ENCODE assay signal across 10 mouse cellular contexts in genomic region chrX:97069816-97070215, GRCm38 (mm10). TPM values are rescaled to one million over a fixed set of nuclear protein-coding genes. Genes with fewer than 3 reads are reported as not detected.
DNase-seq lines count a peak whose midpoint lies in the region; ATAC-seq lines count a peak whose summit lies in the region.
"Had no signal": no experiment of that assay in that cellular context is flagged by ENCODE, and none has a peak within 500 bp of the region (broad histone marks: within the 10 kb centered on the region; RNA-seq: fewer than 3 reads in every experiment).

No protein-coding gene starts in this region.

- peaks cover 12% of the 10 kb centered on the region; the same call in 1 of the 2 replicates for H3K27me3 ChIP-seq in forebrain, embryonic 13.5 days

- H3K27ac ChIP-seq in forebrain, embryonic 13.5 days: no peak overlapping the region

- no peak overlapping the region for H3K4me3 ChIP-seq in forebrain, embryonic 13.5 days

- no peaks in the 10 kb centered on the region for H3K9me3 ChIP-seq in forebrain, embryonic 13.5 days (replicated peaks)

- 5% methylated on average over 11 of the region's 11 CpGs for WGBS in forebrain, embryonic 13.5 days

- peak; percentile 97 for ATAC-seq in forebrain, embryonic 13.5 days
- ATAC-seq in megakaryocyte-erythroid progenitor cell, adult 5-6 weeks (replicated peaks; ENCODE audit: low FRiP score, low TSS enrichment, poor library complexity, severe bottlenecking): no peak

- intact Hi-C loops in left cerebral cortex, postnatal 10 days (cut with DNase I): no loop called here
- intact Hi-C loops in left cerebral cortex, postnatal 14 days (cut with DNase I): no loop called here
- intact Hi-C loops in gastrocnemius, postnatal 14 days (cut with DNase I; ENCODE audit: low total_unique reads): no loop called here

- peak; percentile 3 to 21 for DNase-seq in left cerebral cortex, postnatal 10 days (ENCODE audit: extremely low spot score in 1 of 2, low spot score in 2 of 2)
- DNase-seq in left cerebral cortex, adult 11 months (ENCODE audit: low spot score): no peak
- peak; percentile 8 to 21 for DNase-seq in left cerebral cortex, postnatal 14 days (ENCODE audit: low spot score in 2 of 2)
- peak; percentile 6 to 29 for DNase-seq in right cerebral cortex, adult 2 months (ENCODE audit: low spot score in 2 of 2)
- DNase-seq in thymus, postnatal 4 days: no peak
- DNase-seq in gastrocnemius, postnatal 14 days: no peak

- peak overlapping the region; percentile 25; the same call in 1 of the 2 replicates for H3K4me2 ChIP-seq in forebrain, embryonic 13.5 days

- no peaks in the 10 kb centered on the region for H3K36me3 ChIP-seq in forebrain, embryonic 13.5 days (ENCODE audit: poor library complexity, severe bottlenecking)

- H3K4me1 ChIP-seq in forebrain, embryonic 13.5 days: no peaks in the 10 kb centered on the region

- H3K9ac ChIP-seq in forebrain, embryonic 13.5 days: no peak overlapping the region

RNA-seq across cellular contexts. Expression of gene Pgr15l, which starts 2.6 kb away (rescaled TPM):
- total RNA-seq in left cerebral cortex, postnatal 10 days (2021): under 1 TPM; 0.47 to 0.49 TPM
- polyA plus RNA-seq in forebrain, embryonic 13.5 days (2015; fragmentation: Nextera tagmentation; extraction: Ambion mirVana): not detected in 2 replicates
- under 1 TPM; 0.11 to 0.51 TPM for total RNA-seq in left cerebral cortex, postnatal 14 days (2021)
- not detected for total RNA-seq in gastrocnemius, postnatal 14 days (2021)
- not detected in 2 replicates for total RNA-seq in megakaryocyte-erythroid progenitor cell, adult 5-6 weeks (2014; fragmentation: Nextera tagmentation)
- total RNA-seq in megakaryocyte-erythroid progenitor cell, adult 5-6 weeks (2017): not detected in 2 replicates
- total RNA-seq: MEL had no signal
- polyA plus RNA-seq: lung, embryonic 16.5 days had no signal

Comparison
In these comparisons a context has a peak if more than half of its experiments do, and no peak if none do; other contexts are left out.
1. DNase-seq: peak in left cerebral cortex, postnatal 10 days (2 of 2), left cerebral cortex, postnatal 14 days (2 of 2) and right cerebral cortex, adult 2 months (2 of 2); none in left cerebral cortex, adult 11 months (single experiment), thymus, postnatal 4 days (single experiment) and gastrocnemius, postnatal 14 days (single experiment).